Mouse (Mus musculus) lung, postnatal 0 days (tissue): ENCODE results near the gene Zswim4. TPM values are rescaled to one million over a fixed set of nuclear protein-coding genes. Genes with fewer than 3 reads are reported as not detected.

ENCODE experiments used
- ATAC-seq: fragments of 200-750 bp; cut with Nextera tagmentation; 2 replicates; pipeline ENCODE4 v1.8.0; 2017; ENCODE audit warnings: moderate library complexity
- DNase-seq: peaks from one replicate; pipeline ENCODE4 v3.0.0-alpha.2; 2016; ENCODE audit warnings: low spot score
- H3K27ac ChIP-seq: fragments of 300-500 bp; sonication (generic); 2 replicates; pipeline ENCODE4 v1.5.1; 2014; ENCODE audit warnings: antibody characterized with exemption, mild to moderate bottlenecking, low read length, mixed read lengths
- H3K27me3 ChIP-seq: fragments of 300-500 bp; sonication (generic); replicated peaks from 2 replicates; pipeline ENCODE4 v1.6.1; 2014; ENCODE audit warnings: low read length, mixed read lengths; ENCODE audit not compliant: insufficient read depth
- H3K36me3 ChIP-seq: fragments of 300-500 bp; sonication (generic); 2 replicates; pipeline ENCODE4 v1.6.1; 2014; ENCODE audit warnings: low read length, mixed read lengths; ENCODE audit not compliant: insufficient read depth
- H3K4me1 ChIP-seq: fragments of 300-500 bp; sonication (generic); 2 replicates; pipeline ENCODE4 v1.6.1; 2014; ENCODE audit warnings: antibody characterized with exemption, low read depth, low read length, mixed read lengths; ENCODE audit not compliant: insufficient read depth
- H3K4me2 ChIP-seq: fragments of 300-500 bp; sonication (generic); replicated peaks from 2 replicates; pipeline ENCODE4 v1.6.1; 2014; ENCODE audit warnings: low read depth, mild to moderate bottlenecking, low read length, moderate library complexity, mixed read lengths
- H3K4me3 ChIP-seq: fragments of 300-500 bp; sonication (generic); 2 replicates; pipeline ENCODE4 v1.5.1; 2014; ENCODE audit warnings: low read depth, low read length
- H3K9ac ChIP-seq: fragments of 300-500 bp; sonication (generic); replicated peaks from 2 replicates; pipeline ENCODE4 v1.6.1; 2014; ENCODE audit warnings: low read depth, mild to moderate bottlenecking
- H3K9me3 ChIP-seq: fragments of 300-500 bp; sonication (generic); 2 replicates; pipeline ENCODE4 v1.6.1; 2016; ENCODE audit warnings: low read length, mixed read lengths
- CTCF ChIP-seq: IDR thresholded peaks from 2 replicates; pipeline ENCODE4 v1.5.1; 2016; ENCODE audit warnings: antibody characterized with exemption, mild to moderate bottlenecking
- EP300 ChIP-seq: IDR thresholded peaks from 2 replicates; pipeline ENCODE4 v1.6.1; 2016; ENCODE audit warnings: antibody characterized with exemption, mild to moderate bottlenecking, control low read depth
- WGBS: fragments of 180-500 bp; shearing (Covaris S2); extraction: QIAGEN DNeasy Blood & Tissue Kit; methylation state at CpG from one replicate; pipeline ENCODE4 v1.1.7; 2014; 5-methylcytosine and 5-hydroxymethylcytosine counted together
- polyA plus RNA-seq: library from polyadenylated mRNA; unstranded; fragments of >200 nt; fragmentation: Nextera tagmentation; extraction: Ambion mirVana; gene quantifications from 2 replicates; pipeline ENCODE4 v1.2.1, GENCODE M21; 2015

Gene Zswim4
- polyA plus RNA-seq, 1 experiment from 2014 or later = 7.8 TPM

DNA sequence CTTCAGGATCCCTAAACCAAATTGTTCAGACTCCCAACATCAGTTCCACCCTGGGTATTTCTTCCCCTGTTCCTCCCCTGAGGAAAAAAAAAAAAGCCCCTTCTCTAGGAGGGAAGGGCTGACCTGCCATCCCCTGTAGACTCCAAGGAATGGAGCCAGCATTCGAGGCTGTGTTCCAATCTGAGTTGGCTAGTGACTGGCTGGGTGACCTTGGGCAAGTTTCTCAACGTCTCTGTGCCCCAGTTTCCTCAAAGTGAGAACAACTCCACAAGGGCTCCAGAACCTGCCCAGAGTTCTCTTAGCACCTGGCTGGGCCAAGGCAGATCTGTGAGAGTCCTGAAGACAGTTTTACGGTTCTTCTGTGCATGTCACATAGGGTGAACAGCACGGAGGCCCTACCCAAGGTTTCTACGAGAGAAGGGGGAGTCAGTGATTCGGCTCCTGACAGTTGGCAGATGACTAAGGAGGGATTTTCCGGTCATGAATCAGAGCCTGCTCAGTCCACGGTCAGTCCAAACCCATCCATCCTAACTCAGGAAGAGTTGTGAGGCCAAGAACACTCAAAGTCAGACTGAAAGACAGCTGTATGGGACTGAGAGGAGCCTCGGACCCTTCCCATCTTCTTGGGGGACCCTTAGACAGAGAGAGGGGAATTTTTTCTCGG is 977 bp downstream of the Zswim4 start:
- Histone ChIP-seq H3K9ac (peak overlapping the region; percentile 79), H3K27ac (peak overlapping the region; percentile 55), H3K9me3 (no peaks in the 10 kb centered on the region), H3K4me1 (peaks cover 8% of the 10 kb centered on the region; the same call in 1 of the 2 replicates), H3K27me3 (no peaks in the 10 kb centered on the region), H3K4me2 (peak overlapping the region; percentile 78), H3K4me3 (peak overlapping the region; percentile 79), H3K36me3 (peaks cover 9% of the 10 kb centered on the region; the same call in 1 of the 2 replicates)
- WGBS = 16% methylated on average over 10 of the region's 10 CpGs
- TF ChIP-seq CTCF (no peak), EP300 (no peak)
- peak; percentile 47 for DNase-seq
- no peak for ATAC-seq

DNA sequence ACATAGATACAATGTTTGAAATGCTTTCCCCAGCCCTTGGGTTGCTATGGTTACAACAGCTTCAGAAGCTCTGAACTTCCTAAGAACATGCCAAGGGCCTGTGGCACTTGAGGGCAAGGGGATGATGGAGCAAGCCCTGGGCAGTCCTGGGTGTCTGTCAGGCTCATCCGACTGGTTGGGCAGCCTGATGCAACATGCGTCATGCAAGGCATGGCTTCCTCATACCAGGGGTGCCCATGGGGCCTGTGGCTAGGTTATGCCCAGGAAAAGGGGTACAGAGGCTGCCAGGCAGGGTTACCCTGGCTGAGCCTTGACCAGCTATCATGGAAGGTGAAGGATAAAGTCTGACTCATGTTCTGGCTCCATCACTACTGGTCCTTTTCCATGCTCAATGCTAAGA is 3.8 kb downstream of the Zswim4 start:
- no peaks in the 10 kb centered on the region for H3K9me3 ChIP-seq
- TF ChIP-seq EP300 (no peak), CTCF (no peak)
- no peak overlapping the region for H3K9ac ChIP-seq

DNA sequence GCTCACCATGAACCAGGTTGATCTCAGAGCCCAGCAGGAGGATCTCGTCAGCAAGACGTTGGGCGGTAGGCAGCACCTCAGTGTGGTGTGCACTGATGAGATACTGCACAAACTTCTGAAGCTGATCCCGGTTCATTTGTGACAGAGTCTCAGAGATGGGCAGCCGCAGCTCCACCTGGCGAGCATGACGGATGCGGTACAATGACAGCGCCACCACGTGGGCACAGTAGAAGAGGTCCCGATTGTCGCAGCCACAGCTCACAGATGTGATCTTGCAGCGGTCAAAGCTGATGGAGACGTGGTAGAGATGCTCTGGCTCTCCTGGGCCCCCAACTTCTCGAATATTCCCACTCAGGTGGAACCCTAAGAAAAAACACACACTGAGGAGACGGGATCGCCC is 6.1 kb downstream of the Zswim4 start:
- 79% methylated on average over 17 of the region's 17 CpGs for WGBS
- peak; percentile 60 for TF ChIP-seq CTCF
- TF ChIP-seq EP300 = no peak
- peaks cover 55% of the 10 kb centered on the region for H3K36me3 ChIP-seq
- no peak for DNase-seq
- no peak overlapping the region for H3K9ac ChIP-seq
- no peaks in the 10 kb centered on the region for H3K27me3 ChIP-seq
- H3K27ac ChIP-seq = no peak overlapping the region
- no peak for ATAC-seq
- H3K4me1 ChIP-seq = peaks cover 5% of the 10 kb centered on the region; the same call in 1 of the 2 replicates
- H3K4me2 ChIP-seq = no peak overlapping the region
- no peak overlapping the region for H3K4me3 ChIP-seq
- H3K9me3 ChIP-seq = no peaks in the 10 kb centered on the region

More for the DNA sequence above, 3.8 kb downstream of the Zswim4 start:
- DNase-seq = no peak
- no peak overlapping the region for H3K4me3 ChIP-seq
- H3K4me1 ChIP-seq = peaks cover 8% of the 10 kb centered on the region; the same call in 1 of the 2 replicates
- WGBS = 78% methylated on average over 2 of the region's 2 CpGs
- no peak overlapping the region for H3K27ac ChIP-seq
- no peaks in the 10 kb centered on the region for H3K27me3 ChIP-seq
- ATAC-seq = no peak
- no peak overlapping the region for H3K4me2 ChIP-seq
- H3K36me3 ChIP-seq = peaks cover 35% of the 10 kb centered on the region; the same call in 1 of the 2 replicates

DNA sequence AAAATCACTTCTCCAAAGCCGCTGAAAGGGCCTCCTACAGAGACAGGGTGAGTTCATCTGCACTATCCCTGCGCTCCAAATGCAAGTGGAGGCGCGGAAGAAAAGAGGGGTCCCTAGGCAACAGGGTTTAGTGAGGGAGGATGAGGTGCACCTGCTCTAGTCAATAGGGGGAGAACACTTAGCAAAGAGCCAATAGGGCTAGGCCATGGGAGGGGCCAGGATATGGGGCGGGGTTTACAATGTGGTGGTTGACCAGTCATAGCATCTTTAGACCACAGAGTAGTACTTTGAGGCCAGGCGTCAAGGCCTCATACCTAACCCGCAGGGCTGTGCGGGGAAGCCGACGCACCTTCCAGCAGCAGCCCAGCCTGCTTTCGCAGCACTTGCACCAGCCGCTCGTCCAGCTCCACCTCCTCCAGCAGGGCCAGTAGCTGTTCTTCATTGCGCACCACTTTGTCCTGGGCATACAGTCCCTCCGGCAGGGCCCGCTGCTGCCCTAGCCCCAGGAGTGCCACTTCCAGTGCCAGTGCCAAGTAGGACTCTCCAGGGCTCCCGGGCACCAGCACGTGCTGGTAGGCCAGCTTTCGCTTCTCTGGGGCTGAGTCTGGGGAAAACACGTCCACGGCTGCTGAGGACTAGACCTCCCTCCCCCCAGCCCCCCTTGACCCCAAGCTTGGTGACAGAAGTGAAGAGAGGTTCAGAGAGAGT is 13.4 kb downstream of the Zswim4 start:
- Histone ChIP-seq H3K9me3 (no peaks in the 10 kb centered on the region), H3K27ac (no peak overlapping the region), H3K27me3 (no peaks in the 10 kb centered on the region), H3K36me3 (peaks cover 63% of the 10 kb centered on the region), H3K4me3 (no peak overlapping the region), H3K9ac (no peak overlapping the region), H3K4me2 (no peak overlapping the region), H3K4me1 (no peaks in the 10 kb centered on the region)
- no peak for ATAC-seq
- 84% methylated on average over 21 of the region's 21 CpGs for WGBS
- no peak for TF ChIP-seq EP300
- no peak for TF ChIP-seq CTCF
- no peak for DNase-seq

- DNase-seq = no peak
- WGBS = 90% methylated on average over 9 of the region's 9 CpGs
- TF ChIP-seq EP300 = no peak
- no peak for TF ChIP-seq CTCF
- ATAC-seq = no peak
- Histone ChIP-seq H3K4me3 (no peak overlapping the region), H3K9ac (no peak overlapping the region), H3K4me1 (no peaks in the 10 kb centered on the region), H3K27ac (no peak overlapping the region), H3K27me3 (no peaks in the 10 kb centered on the region), H3K36me3 (peaks cover 63% of the 10 kb centered on the region), H3K9me3 (no peaks in the 10 kb centered on the region), H3K4me2 (no peak overlapping the region)
These were observed 14.2 kb downstream of the Zswim4 start for GRCm38 (mm10) chr8:84222566-84223165.

- H3K9me3 ChIP-seq = no peaks in the 10 kb centered on the region
- no peak overlapping the region for H3K27ac ChIP-seq
- H3K4me2 ChIP-seq = no peak overlapping the region
- H3K36me3 ChIP-seq = peaks cover 48% of the 10 kb centered on the region
- peak; percentile 18; the same call in 1 of the 2 replicates for ATAC-seq
- DNase-seq = no peak
- no peak overlapping the region for H3K4me3 ChIP-seq
- no peak for TF ChIP-seq CTCF
- TF ChIP-seq EP300 = no peak
- no peaks in the 10 kb centered on the region for H3K4me1 ChIP-seq
- 73% methylated on average over 7 of the region's 7 CpGs for WGBS
- no peak overlapping the region for H3K9ac ChIP-seq
- H3K27me3 ChIP-seq = no peaks in the 10 kb centered on the region
These were observed 16.8 kb downstream of the Zswim4 start for GRCm38 (mm10) chr8:84220105-84220504.
